Mouse (Mus musculus) liver, embryonic 14.5 days (tissue): ENCODE measurements at regions not wholly inside any gene's neighbourhood (a gene's known extent, or its start where the extent isn't known, plus 50 kb on each side); places are given as distances from the start of the nearest gene placed in this dataset.

Source experiments
- CTCF ChIP-seq: IDR thresholded peaks from 2 replicates; pipeline ENCODE4 v1.5.1; 2016; ENCODE audit warnings: antibody characterized with exemption, low read depth, control low read depth
- EP300 ChIP-seq: IDR thresholded peaks from 2 replicates; pipeline ENCODE4 v1.6.1; 2016; ENCODE audit warnings: antibody characterized with exemption, low read depth

DNA sequence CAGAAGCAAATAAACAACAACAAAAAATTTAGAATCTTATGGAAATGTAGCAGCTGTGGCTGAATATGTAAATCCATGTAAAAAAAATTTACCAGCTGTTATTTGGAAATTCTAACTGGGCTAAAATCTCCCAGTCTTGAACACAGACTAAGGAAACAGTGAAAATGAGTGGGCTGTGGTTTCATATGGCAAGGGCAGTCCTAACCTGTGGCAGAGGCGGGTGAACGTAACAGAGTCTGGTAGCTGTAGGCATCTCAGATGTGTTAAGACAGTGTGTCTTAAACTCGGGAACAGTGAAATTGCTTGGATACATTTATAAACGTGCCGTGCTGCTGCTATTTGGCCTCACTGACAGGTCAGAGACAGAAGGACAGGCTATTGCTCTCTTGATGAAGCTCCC lies 178.4 kb upstream of the Alg10b start:
- TF ChIP-seq CTCF, result no peak
- no peak for TF ChIP-seq EP300
